Comparison of ENCODE assay signal across 25 mouse cellular contexts in genomic region chr5:120424657-120425056, GRCm38 (mm10). TPM values are rescaled to one million over a fixed set of nuclear protein-coding genes. Genes with fewer than 3 reads are reported as not detected.
DNase-seq lines count a peak whose midpoint lies in the region; ATAC-seq and TF ChIP-seq lines count a peak whose summit lies in the region.
"Had no signal": no experiment of that assay in that cellular context is flagged by ENCODE, and none has a peak within 500 bp of the region (broad histone marks: within the 10 kb centered on the region; RNA-seq: fewer than 3 reads in every experiment).

No protein-coding gene starts in this region.

- ATAC-seq in embryonic facial prominence, embryonic 11.5 days (replicated peaks; ENCODE audit: insufficient number of reproducible peaks, low FRiP score, low TSS enrichment, low read depth), result no peak
- no peak for ATAC-seq in forebrain, embryonic 15.5 days (replicated peaks)
- ATAC-seq in hindbrain, embryonic 16.5 days, result no peak
- ATAC-seq in midbrain, embryonic 16.5 days, result no peak
- ATAC-seq: activated CD4-positive, CD25-positive, alpha-beta regulatory T cell, adult 4 months; Patski had no signal

- H3K9ac ChIP-seq in embryonic facial prominence, embryonic 11.5 days (replicated peaks; ENCODE audit: low read length), result no peak overlapping the region
- H3K9ac ChIP-seq in forebrain, embryonic 15.5 days (replicated peaks), result no peak overlapping the region
- peak overlapping the region; percentile 49 for H3K9ac ChIP-seq in hindbrain, embryonic 16.5 days (ENCODE audit: low read depth, low read length)
- H3K9ac ChIP-seq in midbrain, embryonic 16.5 days (ENCODE audit: low read depth, low read length), result peak overlapping the region; percentile 68
- H3K9ac ChIP-seq: embryonic facial prominence, embryonic 15.5 days; limb, embryonic 13.5 days; liver, embryonic 14.5 days had no signal

- whole genome bisulfite sequencing in embryonic facial prominence, embryonic 11.5 days, result 1% methylated on average over 11 of the region's 11 CpGs
- 3% methylated on average over 11 of the region's 11 CpGs for WGBS in forebrain, embryonic 15.5 days
- under 1% methylated on average over 11 of the region's 11 CpGs for WGBS in hindbrain, embryonic 16.5 days
- 1% methylated on average over 11 of the region's 11 CpGs for WGBS in midbrain, embryonic 16.5 days

- H3K4me3 ChIP-seq in embryonic facial prominence, embryonic 11.5 days (ENCODE audit: low read depth, low read length), result no peak overlapping the region
- peak overlapping the region; percentile 2; the same call in 1 of the 2 replicates for H3K4me3 ChIP-seq in forebrain, embryonic 15.5 days
- peak overlapping the region; percentile 39 for H3K4me3 ChIP-seq in hindbrain, embryonic 16.5 days (ENCODE audit: low read length)
- H3K4me3 ChIP-seq in midbrain, embryonic 16.5 days (ENCODE audit: low read depth, low read length), result peak overlapping the region; percentile 41
- no peak overlapping the region for H3K4me3 ChIP-seq in left cerebral cortex, adult 2 months
- H3K4me3 ChIP-seq: embryonic facial prominence, embryonic 15.5 days; limb, embryonic 13.5 days had no signal

- H3K27me3 ChIP-seq in embryonic facial prominence, embryonic 11.5 days (ENCODE audit: control insufficient read depth, insufficient read depth, low read length), result peaks cover 57% of the 10 kb centered on the region
- peaks cover 75% of the 10 kb centered on the region for H3K27me3 ChIP-seq in forebrain, embryonic 15.5 days
- H3K27me3 ChIP-seq in hindbrain, embryonic 16.5 days (replicated peaks; ENCODE audit: control insufficient read depth, insufficient read depth, low read length), result peaks cover 14% of the 10 kb centered on the region
- H3K27me3 ChIP-seq in midbrain, embryonic 16.5 days (ENCODE audit: control insufficient read depth, insufficient read depth, low read depth, low read length), result peaks cover 28% of the 10 kb centered on the region

- intact Hi-C loops in left cerebral cortex, adult 2 months (cut with DNase I), result loop anchor here (5.0 kb wide), 1 partner anchor 747 kb away; no protein-coding TSS in a partner anchor

- no peak overlapping the region for H3K4me2 ChIP-seq in embryonic facial prominence, embryonic 11.5 days (ENCODE audit: low read depth, low read length)
- 0 out of 2 replicates have a peak overlapping the region, but pooled peaks have one; percentile 3 for H3K4me2 ChIP-seq in forebrain, embryonic 15.5 days (replicated peaks)
- peak overlapping the region; percentile 61 for H3K4me2 ChIP-seq in hindbrain, embryonic 16.5 days (ENCODE audit: low read length)
- peak overlapping the region; percentile 60 for H3K4me2 ChIP-seq in midbrain, embryonic 16.5 days (ENCODE audit: low read length)
- H3K4me2 ChIP-seq: embryonic facial prominence, embryonic 15.5 days; limb, embryonic 13.5 days had no signal

- H3K36me3 ChIP-seq in embryonic facial prominence, embryonic 11.5 days (replicated peaks; ENCODE audit: control insufficient read depth, insufficient read depth, low read depth, low read length), result no peaks in the 10 kb centered on the region
- no peaks in the 10 kb centered on the region for H3K36me3 ChIP-seq in forebrain, embryonic 15.5 days
- no peaks in the 10 kb centered on the region for H3K36me3 ChIP-seq in hindbrain, embryonic 16.5 days (ENCODE audit: control insufficient read depth, insufficient read depth, low read length)
- H3K36me3 ChIP-seq in midbrain, embryonic 16.5 days (ENCODE audit: control insufficient read depth, insufficient read depth, low read length), result no peaks in the 10 kb centered on the region
- H3K36me3 ChIP-seq: embryonic facial prominence, embryonic 15.5 days; limb, embryonic 13.5 days had no signal

- H3K4me1 ChIP-seq in embryonic facial prominence, embryonic 11.5 days (ENCODE audit: control insufficient read depth, insufficient read depth, low read length), result no peaks in the 10 kb centered on the region; the same call in 1 of the 2 replicates
- H3K4me1 ChIP-seq in forebrain, embryonic 15.5 days, result peaks cover 23% of the 10 kb centered on the region
- H3K4me1 ChIP-seq in hindbrain, embryonic 16.5 days (ENCODE audit: control insufficient read depth, insufficient read depth, low read depth, low read length), result no peaks in the 10 kb centered on the region
- H3K4me1 ChIP-seq in midbrain, embryonic 16.5 days (ENCODE audit: control insufficient read depth, insufficient read depth, low read length), result peaks cover 7% of the 10 kb centered on the region; the same call in 1 of the 2 replicates
- H3K4me1 ChIP-seq: limb, embryonic 13.5 days had no signal

- DNase-seq in embryonic facial prominence, embryonic 11.5 days (ENCODE audit: low spot score), result peak; percentile 1
- DNase-seq in urinary bladder, postnatal 4 days (ENCODE audit: low spot score in 2 of 2), result no peak
- no peak for DNase-seq in left cerebral cortex, adult 2 months (ENCODE audit: extremely low spot score in 1 of 2, low spot score in 2 of 2)
- DNase-seq in heart, postnatal 4 days, result no peak
- DNase-seq in spleen, postnatal 14 days (ENCODE audit: low spot score in 2 of 2), result no peak
- DNase-seq: cerebellum, adult 9-10 months; layer of hippocampus, postnatal 36 days had no signal

- TF ChIP-seq CTCF in left cerebral cortex, adult 2 months (IDR thresholded peaks at IDR 0.05), result no peak

- no peaks in the 10 kb centered on the region for H3K9me3 ChIP-seq in embryonic facial prominence, embryonic 11.5 days (replicated peaks; ENCODE audit: control insufficient read depth, low read length)
- H3K9me3 ChIP-seq in forebrain, embryonic 15.5 days, result no peaks in the 10 kb centered on the region
- H3K9me3 ChIP-seq in hindbrain, embryonic 16.5 days (ENCODE audit: control insufficient read depth, low read length), result no peaks in the 10 kb centered on the region
- no peaks in the 10 kb centered on the region for H3K9me3 ChIP-seq in midbrain, embryonic 16.5 days (replicated peaks; ENCODE audit: control insufficient read depth, low read length, poor library complexity, severe bottlenecking)
- H3K9me3 ChIP-seq: embryonic facial prominence, embryonic 15.5 days; limb, embryonic 13.5 days had no signal

- no peak overlapping the region for H3K27ac ChIP-seq in embryonic facial prominence, embryonic 11.5 days (replicated peaks; ENCODE audit: low read depth, low read length)
- H3K27ac ChIP-seq in forebrain, embryonic 15.5 days (replicated peaks), result no peak overlapping the region
- H3K27ac ChIP-seq in hindbrain, embryonic 16.5 days (ENCODE audit: low read depth, low read length), result peak overlapping the region; percentile 79
- peak overlapping the region; percentile 92 for H3K27ac ChIP-seq in midbrain, embryonic 16.5 days (ENCODE audit: low read length)
- no peak overlapping the region for H3K27ac ChIP-seq in left cerebral cortex, adult 2 months
- H3K27ac ChIP-seq: embryonic facial prominence, embryonic 15.5 days; limb, embryonic 13.5 days; liver, embryonic 14.5 days had no signal

RNA-seq across cellular contexts. Expression of gene Lhx5, which starts 6.8 kb away (rescaled TPM):
- polyA plus RNA-seq in embryonic facial prominence, embryonic 11.5 days (2014; fragmentation: Nextera tagmentation; extraction: Ambion mirVana), result 1.5 and 2.9 TPM in 2 replicates
- polyA plus RNA-seq in forebrain, embryonic 15.5 days (2015; fragmentation: Nextera tagmentation; extraction: Ambion mirVana), result 6.3 and 7.0 TPM in 2 replicates
- 20.1 and 24.3 TPM in 2 replicates for polyA plus RNA-seq in hindbrain, embryonic 16.5 days (2015; fragmentation: Nextera tagmentation; extraction: Ambion mirVana)
- 22.5 and 23.2 TPM in 2 replicates for polyA plus RNA-seq in midbrain, embryonic 16.5 days (2015; fragmentation: Nextera tagmentation; extraction: Ambion mirVana)
- total RNA-seq in left cerebral cortex, adult 2 months (2021), result not detected
- total RNA-seq in heart, postnatal 4 days (2021), result not detected
- total RNA-seq: adrenal gland, postnatal 25 days; gastrocnemius, postnatal 14 days; heart, adult 8-10 months; megakaryocyte progenitor cell, adult 5-6 weeks had no signal
- polyA plus RNA-seq: activated CD4-positive, CD25-positive, alpha-beta regulatory T cell, adult 4 months; C2C12; heart, embryonic 16.5 days; intestine, embryonic 14.5 days; kidney, embryonic 16.5 days; limb, embryonic 13.5 days; liver, embryonic 14.5 days; lung, embryonic 16.5 days; spleen, adult 2 months had no signal

RNA-seq across cellular contexts. Expression of gene Sdsl, which starts 48.0 kb away (rescaled TPM):
- 3.6 and 4.9 TPM in 2 replicates for polyA plus RNA-seq in embryonic facial prominence, embryonic 11.5 days (2014; fragmentation: Nextera tagmentation; extraction: Ambion mirVana)
- 2.3 and 2.6 TPM in 2 replicates for polyA plus RNA-seq in forebrain, embryonic 15.5 days (2015; fragmentation: Nextera tagmentation; extraction: Ambion mirVana)
- 8.1 and 9.4 TPM in 2 replicates for polyA plus RNA-seq in hindbrain, embryonic 16.5 days (2015; fragmentation: Nextera tagmentation; extraction: Ambion mirVana)
- 5.1 and 5.6 TPM in 2 replicates for polyA plus RNA-seq in midbrain, embryonic 16.5 days (2015; fragmentation: Nextera tagmentation; extraction: Ambion mirVana)
- 1 to 10 TPM; 5.3 to 7.4 TPM for total RNA-seq in left cerebral cortex, adult 2 months (2021)
- 10 to 100 TPM; 12.2 to 12.4 TPM for total RNA-seq in heart, postnatal 4 days (2021)
- polyA plus RNA-seq: activated CD4-positive, CD25-positive, alpha-beta regulatory T cell, adult 4 months had no signal

RNA-seq across cellular contexts. Expression of gene Sds, which starts 51.7 kb away (rescaled TPM):
- polyA plus RNA-seq in embryonic facial prominence, embryonic 11.5 days (2014; fragmentation: Nextera tagmentation; extraction: Ambion mirVana), result not detected in 2 replicates
- polyA plus RNA-seq in forebrain, embryonic 15.5 days (2015; fragmentation: Nextera tagmentation; extraction: Ambion mirVana), result not detected in 2 replicates
- polyA plus RNA-seq in hindbrain, embryonic 16.5 days (2015; fragmentation: Nextera tagmentation; extraction: Ambion mirVana), result 0.40 and 0.80 TPM in 2 replicates
- 0.36 TPM in 1 of 2 replicates, not detected in the other for polyA plus RNA-seq in midbrain, embryonic 16.5 days (2015; fragmentation: Nextera tagmentation; extraction: Ambion mirVana)
- under 1 TPM in 1 of 2 experiments, not detected in 1; 0.61 TPM for total RNA-seq in left cerebral cortex, adult 2 months (2021)
- not detected for total RNA-seq in heart, postnatal 4 days (2021)
- total RNA-seq: adrenal gland, postnatal 25 days; gastrocnemius, postnatal 14 days; layer of hippocampus, postnatal 36 days; megakaryocyte progenitor cell, adult 5-6 weeks had no signal
- polyA plus RNA-seq: activated CD4-positive, CD25-positive, alpha-beta regulatory T cell, adult 4 months; embryonic facial prominence, embryonic 15.5 days; intestine, embryonic 14.5 days; kidney, embryonic 16.5 days; limb, embryonic 13.5 days; lung, embryonic 16.5 days; spleen, adult 2 months had no signal

Comparison
In these comparisons a context has a peak if more than half of its experiments do, and no peak if none do; other contexts are left out.
1. H3K27ac ChIP-seq: peak in hindbrain, embryonic 16.5 days (single experiment) and midbrain, embryonic 16.5 days (single experiment); none in embryonic facial prominence, embryonic 11.5 days (single experiment), forebrain, embryonic 15.5 days (single experiment) and left cerebral cortex, adult 2 months (single experiment).
2. H3K4me3 ChIP-seq: peak in forebrain, embryonic 15.5 days (single experiment), hindbrain, embryonic 16.5 days (single experiment) and midbrain, embryonic 16.5 days (single experiment); none in embryonic facial prominence, embryonic 11.5 days (single experiment) and left cerebral cortex, adult 2 months (single experiment).
3. H3K9ac ChIP-seq: peak in hindbrain, embryonic 16.5 days (single experiment) and midbrain, embryonic 16.5 days (single experiment); none in embryonic facial prominence, embryonic 11.5 days (single experiment) and forebrain, embryonic 15.5 days (single experiment).